Comparison of ENCODE assay signal across 8 mouse cellular contexts in genomic region chr7:29783871-29784551, GRCm38 (mm10). TPM values are rescaled to one million over a fixed set of nuclear protein-coding genes. Genes with fewer than 3 reads are reported as not detected.
DNase-seq lines count a peak whose midpoint lies in the region; ATAC-seq lines count a peak whose summit lies in the region.

Gene Zfp30, plus strand, starts transcription at chr7:29783998.

- DNase-seq in NIH3T3 (ENCODE audit: low read depth) = peak; percentile 96
- DNase-seq in cerebellum, adult 9-10 months = peak; percentile 89
- peak; percentile 73 to 78 for DNase-seq in frontal cortex, postnatal 14 days (ENCODE audit: low spot score in 2 of 2)
- peak; percentile 83 to 91 for DNase-seq in layer of hippocampus, postnatal 14 days (ENCODE audit: low spot score in 2 of 2)
- DNase-seq in lung, postnatal 10 days = peak; percentile 90
- DNase-seq in retina, adult 2 months (ENCODE audit: low read depth, low spot score) = peak; percentile 74
- peak; percentile 73 for DNase-seq in thymus, postnatal 25 days

- no peaks in the 10 kb centered on the region for H3K27me3 ChIP-seq in hindbrain, embryonic 13.5 days

- peaks cover 32% of the 10 kb centered on the region for H3K36me3 ChIP-seq in hindbrain, embryonic 13.5 days

- under 1% methylated on average over 45 of the region's 45 CpGs for WGBS in hindbrain, embryonic 13.5 days

- H3K27ac ChIP-seq in hindbrain, embryonic 13.5 days = peak within 1 kb of the TSS; percentile 96

- H3K4me3 ChIP-seq in hindbrain, embryonic 13.5 days = peak within 1 kb of the TSS; percentile 86

- ATAC-seq in hindbrain, embryonic 13.5 days (ENCODE audit: low FRiP score) = peak; percentile 97

- peak within 1 kb of the TSS; percentile 92 for H3K9ac ChIP-seq in hindbrain, embryonic 13.5 days

- H3K4me1 ChIP-seq in hindbrain, embryonic 13.5 days (replicated peaks) = peaks cover 28% of the 10 kb centered on the region

- peak within 1 kb of the TSS; percentile 84 for H3K4me2 ChIP-seq in hindbrain, embryonic 13.5 days

- no peaks in the 10 kb centered on the region for H3K9me3 ChIP-seq in hindbrain, embryonic 13.5 days

RNA-seq across cellular contexts. Expression of gene Zfp30, which starts in this region (rescaled TPM):
- 14.2 and 14.7 TPM in 2 replicates for polyA plus RNA-seq in hindbrain, embryonic 13.5 days (2015; fragmentation: Nextera tagmentation; extraction: Ambion mirVana)
- 10 to 100 TPM in 1 of 2 experiments, 1 to 10 TPM in 1; 9.8 to 10.9 TPM for total RNA-seq in layer of hippocampus, postnatal 14 days (2021)

Comparison
In these comparisons a context has a peak if more than half of its experiments do, and no peak if none do; other contexts are left out.
1. Peak in every context shown above with its lines: DNase-seq, ATAC-seq, H3K4me3 ChIP-seq and H3K27ac ChIP-seq.